Mouse (Mus musculus) liver (tissue): Measurements from ENCODE around the gene Tada2a.
A peak's percentile ranks its signal among the peaks of the same experiment; 100 is the strongest.

Experiments
- DNase-seq: peaks from one replicate; pipeline ENCODE4 v3.0.0-alpha.2; 2020; ENCODE audit warnings: mixed read lengths

Tada2a gene

DNA sequence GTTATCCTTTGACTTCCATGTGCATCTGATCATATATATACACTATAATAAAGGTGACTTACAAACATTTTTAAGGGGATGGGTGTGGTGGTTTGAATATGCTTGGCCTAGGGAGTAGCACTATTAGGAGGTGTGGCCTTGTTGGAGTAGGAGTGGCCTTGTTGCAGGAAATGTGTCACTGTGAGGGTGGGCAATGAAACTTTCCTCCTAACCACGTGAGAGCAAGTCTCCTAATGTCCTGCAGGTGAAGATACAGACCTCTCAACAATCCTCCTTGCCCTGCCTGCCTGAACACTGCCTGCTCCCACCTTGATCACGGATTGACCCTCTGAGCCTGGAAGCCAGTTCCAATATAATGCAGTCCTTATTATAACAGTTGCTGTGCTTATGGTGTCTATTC is 22.3 kb downstream of the Tada2a start:
- no peak for DNase-seq

DNA sequence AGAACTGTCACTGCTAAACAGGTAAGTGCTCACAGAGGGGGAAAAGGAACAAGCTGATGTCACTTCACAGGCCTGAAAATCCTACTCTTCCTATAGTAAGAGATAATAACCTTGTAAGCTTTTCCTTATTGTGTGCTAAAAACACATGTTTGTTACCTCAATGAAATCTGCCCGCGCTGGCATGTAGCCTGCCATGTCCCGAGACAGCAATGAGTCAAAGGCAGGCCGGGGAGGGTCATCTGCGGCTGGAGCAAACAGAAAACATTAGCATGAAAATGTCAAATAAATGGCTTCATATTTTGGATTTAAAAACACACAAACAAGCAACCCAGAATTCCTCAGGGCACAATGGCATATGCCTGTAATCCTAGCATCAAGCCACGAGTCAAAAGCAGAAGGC is 25.4 kb downstream of the Tada2a start:
- DNase-seq, result no peak

DNA sequence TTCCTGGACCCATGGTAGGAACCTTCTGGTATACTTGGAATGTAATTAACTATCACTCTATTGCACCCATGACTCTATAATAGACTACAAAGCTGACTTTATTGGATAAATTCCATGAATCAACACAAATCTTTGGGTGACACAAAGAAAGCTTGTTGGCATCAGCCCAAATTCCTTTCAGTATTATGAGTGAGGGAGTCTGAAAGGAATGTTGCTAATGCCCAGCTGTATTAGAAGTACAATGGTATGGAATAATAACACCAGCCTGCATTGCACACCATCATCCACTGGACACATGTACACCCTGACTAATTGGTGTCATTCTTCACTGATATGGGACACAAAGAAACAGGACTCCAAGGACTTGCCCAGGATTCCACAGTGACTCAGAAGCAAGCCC is 28.2 kb downstream of the Tada2a start:
- no peak for DNase-seq

DNA sequence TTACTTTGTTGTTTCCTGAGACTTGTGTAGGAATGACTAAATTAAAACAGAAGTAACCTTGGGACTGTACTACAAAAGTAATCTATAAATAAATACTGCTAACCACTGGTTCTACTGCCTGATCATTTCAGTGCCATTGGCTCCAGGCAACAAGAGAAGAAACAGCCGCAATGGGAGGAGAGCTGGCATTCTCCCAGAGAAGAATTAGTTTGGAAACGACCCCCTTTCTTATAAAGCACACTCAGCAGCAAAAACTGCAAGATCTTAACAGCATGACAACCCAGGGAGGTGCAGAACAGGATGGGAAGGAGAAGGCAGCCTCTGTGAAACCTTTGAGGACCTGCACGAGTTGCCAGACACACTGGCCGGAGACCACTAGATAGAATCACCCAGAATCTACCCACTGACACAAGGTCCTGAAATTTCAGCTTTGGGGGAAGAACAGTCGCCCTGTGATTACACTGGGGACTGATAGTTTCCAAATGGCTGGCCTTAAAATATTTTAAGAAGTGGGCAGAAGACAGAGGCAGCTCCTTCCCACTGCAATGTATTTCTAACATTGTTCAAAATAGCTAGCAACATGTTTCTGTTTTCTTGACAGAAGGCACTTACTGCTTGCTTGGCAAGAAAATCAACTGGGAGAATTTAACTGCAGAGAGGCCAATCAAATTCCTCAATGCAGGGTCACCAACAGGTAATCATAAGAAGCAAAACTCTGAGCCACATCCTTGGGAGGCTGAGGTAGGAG is 32.0 kb downstream of the Tada2a start:
- no peak for DNase-seq

DNA sequence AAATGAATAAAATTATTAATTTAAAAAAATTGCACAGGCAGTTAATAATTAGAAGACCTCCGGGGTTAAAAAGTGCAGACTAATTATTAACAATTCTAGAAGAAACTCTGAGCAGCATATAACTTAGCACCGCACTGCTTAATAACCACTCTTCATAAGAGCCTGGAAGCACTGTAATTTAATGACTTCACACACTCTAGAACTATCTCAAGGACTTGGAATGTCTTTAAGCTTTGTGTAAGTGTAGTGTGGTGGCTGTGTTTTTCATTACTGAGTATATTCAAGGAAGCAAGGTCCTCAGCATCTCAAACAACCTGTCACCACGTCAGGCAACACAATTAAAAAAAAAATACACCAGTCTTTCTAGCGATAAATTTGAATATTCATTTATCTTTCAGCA is 34.3 kb downstream of the Tada2a start:
- DNase-seq, result no peak

DNA sequence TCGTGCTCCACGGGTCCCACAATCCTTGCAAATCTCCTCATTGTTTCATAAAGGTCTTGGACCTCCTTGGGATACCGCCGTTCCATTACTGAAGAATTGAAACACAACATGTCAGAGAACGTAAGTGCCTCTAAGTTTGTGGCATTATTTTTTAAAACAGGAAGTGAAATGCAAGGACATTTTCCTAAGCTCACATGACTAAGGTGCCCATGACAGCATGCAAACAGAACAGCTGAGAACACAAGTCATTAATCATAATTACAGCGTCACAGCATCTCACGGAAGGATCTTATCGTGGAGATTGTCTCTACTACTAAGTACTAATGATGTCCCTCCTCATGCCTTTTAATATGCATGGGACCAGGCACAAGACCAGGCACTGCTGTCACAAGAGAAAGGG is 38.8 kb downstream of the Tada2a start:
- no peak for DNase-seq

DNA sequence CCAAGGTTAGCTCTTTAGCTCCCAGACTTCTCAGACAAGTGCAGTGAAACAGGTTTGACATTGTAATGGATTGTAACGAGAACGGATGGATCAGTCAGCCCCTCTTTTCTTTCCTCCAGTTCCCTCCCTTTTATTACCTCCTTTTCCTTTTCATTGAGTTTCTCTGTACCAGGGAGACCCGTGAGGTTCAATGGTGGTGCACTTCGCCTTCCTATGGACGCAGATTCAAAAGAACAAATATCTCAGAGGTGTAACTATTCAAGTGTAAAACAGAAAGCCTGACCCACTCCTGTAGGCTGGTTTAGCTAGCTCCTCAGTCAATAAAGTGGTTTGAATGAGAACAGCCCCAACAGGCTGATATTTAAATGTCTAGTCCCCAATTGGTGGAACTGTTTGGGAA is 47.5 kb downstream of the Tada2a start:
- DNase-seq, result no peak

DNA sequence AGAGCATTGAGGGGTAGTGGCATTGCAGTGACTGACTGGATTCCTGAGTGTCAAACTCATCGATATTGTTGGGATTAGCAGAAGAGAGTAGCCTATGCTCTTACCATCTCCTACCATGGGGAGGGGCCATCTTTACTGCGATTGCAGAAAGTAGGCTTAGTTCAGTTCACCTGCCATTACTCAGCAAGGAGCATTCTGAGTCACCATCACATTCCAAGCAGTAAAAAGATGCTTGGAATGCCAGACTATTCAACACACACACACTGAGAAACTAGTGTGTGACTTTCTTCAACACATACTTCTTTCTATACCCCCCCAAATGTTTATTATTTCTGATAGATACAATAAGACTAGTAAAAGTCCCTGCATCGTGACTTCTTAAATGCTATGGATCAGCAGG is 49.1 kb downstream of the Tada2a start:
- DNase-seq, result no peak

DNA sequence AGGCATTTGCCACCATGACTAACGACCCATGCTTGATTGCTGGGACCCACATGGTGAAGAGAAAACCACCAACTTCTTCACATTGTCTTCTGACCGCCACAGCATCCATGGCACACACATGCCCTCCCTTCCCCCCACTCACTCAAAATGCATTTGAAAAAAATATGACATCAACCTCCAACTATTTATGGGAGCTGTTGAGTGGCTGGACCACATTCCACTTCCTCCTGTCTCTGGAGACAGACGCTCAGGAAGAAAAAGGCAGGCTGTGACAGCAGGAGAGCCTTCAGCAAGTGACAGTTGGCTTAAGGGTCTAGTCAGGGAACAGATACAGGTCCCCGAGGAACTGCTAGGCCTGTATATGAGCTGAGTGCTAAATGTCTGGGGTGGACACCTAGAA is 49.5 kb downstream of the Tada2a start:
- DNase-seq, result no peak

DNA sequence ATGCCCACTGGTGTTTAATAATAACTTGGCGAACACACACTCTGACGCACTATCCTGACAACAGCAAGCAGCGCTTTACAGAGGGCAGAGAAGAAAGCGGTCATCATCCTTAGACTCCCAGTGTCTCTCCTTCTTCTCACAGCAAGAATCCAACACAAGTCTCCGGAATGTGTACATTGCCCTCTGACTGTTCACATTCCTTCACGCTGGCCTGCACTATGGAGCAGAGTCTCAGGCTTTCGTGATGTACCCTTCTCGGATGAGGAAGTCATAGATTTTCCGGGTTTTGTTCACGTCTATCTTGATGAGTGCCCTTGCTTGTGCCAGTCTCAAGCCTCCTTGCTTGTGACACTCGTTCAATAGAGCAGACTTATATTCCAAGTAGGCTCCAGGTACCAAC is 50.0 kb downstream of the Tada2a start:
- no peak for DNase-seq

DNA sequence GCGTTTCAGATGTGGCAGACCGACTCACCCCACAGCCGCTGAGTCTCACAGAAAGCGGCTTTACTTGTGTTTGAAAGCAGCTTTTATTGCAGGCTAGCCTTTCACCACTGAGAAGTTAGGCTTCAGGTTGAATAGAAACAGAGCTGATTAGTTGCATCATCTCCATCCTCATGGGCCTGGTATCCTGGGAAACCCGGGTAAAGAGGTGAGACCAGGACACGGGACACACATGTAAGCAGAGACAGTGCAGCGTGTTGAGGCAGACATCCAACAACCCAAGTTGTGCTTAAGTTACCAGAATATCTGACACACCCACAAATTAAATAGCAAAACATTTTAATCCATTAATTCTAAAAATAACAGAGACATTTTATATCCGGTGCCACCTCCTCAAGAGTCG is 50.8 kb downstream of the Tada2a start:
- no peak for DNase-seq

DNA sequence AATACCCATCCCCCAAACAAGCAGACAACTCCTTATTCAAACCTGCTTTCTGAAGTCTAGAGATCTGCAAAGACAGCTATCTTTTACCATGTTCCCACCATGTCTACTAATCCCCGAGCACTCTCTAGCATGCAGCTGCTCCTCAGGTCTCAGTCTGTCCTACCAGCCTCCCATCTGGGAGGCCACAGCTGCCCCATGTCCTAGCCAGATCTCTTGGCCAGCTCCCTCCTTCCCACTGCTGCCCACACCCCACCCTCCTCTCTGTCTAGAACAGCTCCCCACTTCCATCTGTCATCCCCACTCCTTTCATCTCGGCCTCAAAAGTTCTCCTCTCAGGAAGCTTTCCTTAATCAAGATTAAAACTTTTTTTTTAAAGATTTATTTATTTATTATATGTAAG is 52.4 kb downstream of the Tada2a start:
- DNase-seq, result no peak

DNA sequence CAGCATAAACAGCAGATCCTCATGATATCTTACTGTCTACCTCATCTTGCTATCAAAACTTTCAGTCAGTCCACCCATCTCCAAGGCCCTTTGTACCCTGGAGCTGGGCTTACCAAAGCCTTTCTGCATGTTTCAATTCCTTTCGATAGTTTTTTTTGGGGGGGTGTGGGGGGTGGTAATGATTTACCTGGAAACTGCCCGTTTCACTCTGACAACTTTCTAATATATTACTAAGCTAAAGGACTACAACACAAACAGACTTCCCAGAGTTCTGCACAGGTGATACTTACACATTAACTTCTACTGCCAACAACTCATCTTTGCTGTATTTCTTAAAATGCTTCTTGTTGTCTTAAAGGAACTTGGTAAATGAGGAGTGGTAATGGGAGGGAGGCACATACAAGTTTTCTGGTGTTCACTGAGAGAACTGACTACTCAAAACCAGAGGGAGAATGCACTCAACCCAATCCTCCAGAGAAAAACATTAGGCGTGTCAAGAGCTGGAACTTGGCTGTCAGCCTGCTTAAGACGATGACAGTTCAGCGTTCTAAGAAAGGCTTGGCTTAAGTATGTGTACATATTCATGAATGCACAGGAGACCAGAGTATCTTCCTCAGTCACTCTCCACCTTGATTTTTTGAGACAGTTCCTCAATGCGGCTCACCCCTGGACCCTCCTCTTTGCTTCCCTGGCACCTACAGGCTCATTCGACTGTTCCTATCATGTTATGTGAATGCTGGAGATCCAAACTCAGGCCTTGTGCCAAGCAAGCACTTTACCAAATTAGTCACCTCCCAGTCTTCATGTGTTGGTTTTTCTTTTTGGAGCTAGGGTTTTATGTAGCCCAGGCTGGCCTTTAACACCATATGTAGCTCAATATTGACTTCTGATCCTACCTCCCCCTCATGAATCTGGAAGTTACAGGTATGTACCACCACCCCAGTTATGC is 55.3 kb downstream of the Tada2a start:
- DNase-seq, result no peak

DNA sequence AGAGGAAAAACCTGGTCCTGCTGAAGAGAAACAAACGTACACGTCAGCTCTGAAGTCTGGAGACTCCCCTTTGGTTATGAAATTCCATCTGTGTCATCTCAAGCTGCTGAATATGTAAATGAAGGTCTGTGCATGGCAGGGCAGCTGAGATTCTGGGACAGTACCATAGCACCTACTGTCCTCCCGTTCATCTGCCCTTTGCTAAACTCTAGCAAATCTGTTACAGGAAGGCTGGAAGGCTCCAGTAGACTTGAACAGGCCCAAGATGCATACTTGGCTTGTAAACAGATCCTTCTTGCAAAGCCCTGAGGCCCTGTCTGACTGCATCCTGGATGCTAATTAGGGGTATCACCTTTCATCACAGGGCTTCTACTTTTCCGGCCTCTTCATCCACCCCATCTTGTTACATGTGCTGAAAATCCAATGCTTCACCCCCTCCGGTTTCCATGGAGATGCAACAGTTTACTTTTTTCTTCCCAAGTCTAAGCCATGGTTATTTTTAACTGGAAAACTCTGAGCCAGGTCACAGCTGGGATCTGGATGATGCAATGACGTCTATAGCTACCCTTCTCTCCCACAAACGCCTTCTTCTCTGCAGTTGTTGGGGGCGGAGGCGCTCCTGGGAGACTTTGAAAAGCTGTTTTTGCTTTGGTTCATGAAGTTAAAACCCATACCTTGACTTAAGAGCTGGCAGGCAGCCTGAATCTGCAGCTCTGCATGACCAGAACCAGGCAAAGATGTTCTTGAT is 56.3 kb downstream of the Tada2a start:
- no peak for DNase-seq

DNA sequence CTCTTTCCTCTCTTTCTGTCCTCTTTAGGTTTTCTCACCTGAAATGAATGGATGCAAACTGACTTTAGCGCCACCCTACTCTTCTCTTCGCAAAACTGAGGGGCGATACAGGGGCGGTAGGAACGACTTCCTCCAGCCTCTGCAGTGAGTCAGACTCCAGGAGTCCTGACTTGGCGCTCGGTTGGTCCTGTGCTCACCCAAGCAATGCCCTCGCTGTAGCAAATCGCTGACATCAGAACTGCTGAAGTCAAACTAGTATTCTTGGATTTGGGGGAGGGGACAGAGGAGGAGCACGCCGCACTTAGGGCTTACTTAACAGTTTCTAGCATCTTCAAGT is 60.4 kb downstream of the Tada2a start, which contains the start of gene Dusp14:
Dusp14 (minus strand) TSS at position 228 of the 337 bp plus-strand sequence.
- no peak for DNase-seq

DNA sequence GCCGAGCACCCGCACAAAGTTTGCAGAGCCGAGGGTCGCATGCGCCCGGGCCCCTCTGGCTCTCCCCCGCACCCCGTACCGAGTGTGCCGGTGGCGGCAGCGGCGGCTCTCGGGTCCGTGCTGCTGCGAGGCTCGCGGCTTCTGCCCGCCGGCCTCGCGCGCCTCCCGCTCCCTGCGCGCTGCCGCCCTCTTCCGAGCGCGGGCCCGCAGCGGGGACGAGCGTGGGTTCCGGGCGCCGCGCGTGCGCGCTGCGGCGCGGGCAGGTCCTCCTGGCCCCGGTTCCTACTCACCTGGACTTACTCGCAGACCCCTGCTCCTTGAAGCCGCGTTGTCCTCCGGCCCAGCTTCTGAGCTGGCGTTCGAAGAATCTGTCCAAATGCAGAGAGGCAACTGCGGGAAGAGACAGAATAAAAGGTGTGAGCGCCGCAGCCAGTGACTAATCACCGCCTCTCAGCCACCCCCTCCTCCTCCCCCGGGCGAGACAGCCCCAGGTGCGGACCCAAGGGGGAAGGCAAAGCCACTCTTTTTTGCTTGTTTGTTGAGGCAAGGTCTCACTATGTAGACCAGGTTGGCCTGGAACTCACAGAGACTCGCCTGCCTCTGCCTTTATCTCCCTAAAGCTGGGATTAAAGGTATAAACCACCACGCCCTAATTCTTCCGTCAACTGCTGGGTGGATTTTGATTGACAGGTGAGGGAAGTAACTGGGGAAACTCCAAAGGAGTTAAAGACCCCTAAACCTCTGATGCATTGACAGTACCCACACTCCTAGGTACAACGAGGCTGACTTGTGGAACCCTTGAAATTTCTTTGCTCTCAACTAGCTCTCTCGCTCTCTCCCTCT is 61.0 kb downstream of the Tada2a start:
- peak; percentile 28 for DNase-seq

DNA sequence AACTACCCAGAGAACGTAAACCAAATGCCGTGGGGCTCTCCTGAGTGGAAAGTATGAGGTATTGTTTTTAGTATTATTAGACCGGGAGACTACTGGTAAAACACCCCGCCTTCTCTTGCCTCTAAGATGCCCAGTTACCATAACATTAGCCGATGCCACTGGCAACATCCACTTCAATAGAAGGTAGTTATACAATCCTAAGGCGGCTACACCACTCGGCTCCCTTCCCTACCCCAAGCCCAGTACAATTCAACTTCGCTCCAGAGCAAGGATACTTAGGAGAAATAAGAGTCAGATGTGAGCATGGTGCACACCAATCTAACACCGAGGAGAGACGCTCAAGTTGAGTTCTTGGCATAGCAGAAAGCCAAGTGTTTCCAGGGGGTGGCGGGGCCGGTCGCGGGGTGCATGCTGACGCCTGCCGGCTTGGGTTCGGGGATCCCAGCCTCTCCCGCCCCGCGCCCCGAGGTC is 61.6 kb downstream of the Tada2a start:
- DNase-seq, result no peak

DNA sequence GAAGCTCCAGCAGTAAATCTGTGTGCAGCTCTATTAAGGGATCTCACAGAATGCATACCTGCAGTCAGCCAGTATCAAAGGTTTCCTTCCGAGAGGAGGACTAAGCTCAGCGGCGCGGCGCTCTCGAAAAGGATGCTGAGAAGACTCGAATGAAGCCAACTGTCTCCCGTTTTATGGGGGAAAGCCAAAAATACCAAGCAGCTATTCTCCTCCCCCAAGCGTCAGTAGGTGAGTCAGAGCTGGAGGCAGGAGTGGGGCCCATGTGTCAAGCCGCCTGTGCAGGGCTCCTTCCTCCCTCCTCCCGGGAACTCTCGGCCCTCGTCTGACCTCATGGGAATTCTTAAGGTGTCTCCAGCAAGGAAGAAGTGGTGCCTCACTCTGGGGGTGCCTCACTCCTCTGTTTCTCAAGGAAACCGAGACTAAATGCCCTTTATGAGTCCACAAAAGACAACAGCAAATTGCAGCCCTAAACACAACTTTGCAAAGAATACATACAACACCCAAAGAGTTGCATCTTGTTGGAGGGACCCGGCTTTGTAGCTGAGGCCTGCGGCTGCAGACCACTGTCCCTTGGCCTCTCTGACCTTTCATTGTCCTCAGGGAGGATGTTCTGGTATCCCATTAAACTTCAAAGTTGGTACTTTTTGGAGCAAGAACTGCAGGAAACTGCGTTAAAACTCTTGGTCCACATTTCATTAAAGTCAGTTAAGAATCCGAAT is 62.3 kb downstream of the Tada2a start:
- no peak for DNase-seq

DNA sequence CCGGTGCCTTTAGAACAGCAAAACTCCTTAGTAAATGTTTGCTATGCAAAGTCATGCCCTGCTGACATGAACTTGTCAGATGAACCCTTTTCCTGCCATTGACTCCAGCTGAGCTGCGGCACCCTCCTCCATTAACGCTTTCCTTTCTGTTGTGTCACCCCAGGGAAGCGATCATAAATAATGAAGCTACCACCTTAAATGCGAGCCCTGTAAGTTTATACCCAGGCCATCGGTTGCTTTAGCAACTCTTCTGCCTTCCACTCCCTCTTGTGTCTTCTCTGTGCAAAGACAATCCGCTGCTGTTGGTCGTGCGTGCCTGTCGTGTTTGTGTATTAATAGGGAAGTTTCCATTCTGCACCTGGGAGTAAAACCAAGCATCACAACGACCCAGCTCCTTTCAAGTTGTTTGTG is 63.3 kb downstream of the Tada2a start:
- no peak for DNase-seq

DNA sequence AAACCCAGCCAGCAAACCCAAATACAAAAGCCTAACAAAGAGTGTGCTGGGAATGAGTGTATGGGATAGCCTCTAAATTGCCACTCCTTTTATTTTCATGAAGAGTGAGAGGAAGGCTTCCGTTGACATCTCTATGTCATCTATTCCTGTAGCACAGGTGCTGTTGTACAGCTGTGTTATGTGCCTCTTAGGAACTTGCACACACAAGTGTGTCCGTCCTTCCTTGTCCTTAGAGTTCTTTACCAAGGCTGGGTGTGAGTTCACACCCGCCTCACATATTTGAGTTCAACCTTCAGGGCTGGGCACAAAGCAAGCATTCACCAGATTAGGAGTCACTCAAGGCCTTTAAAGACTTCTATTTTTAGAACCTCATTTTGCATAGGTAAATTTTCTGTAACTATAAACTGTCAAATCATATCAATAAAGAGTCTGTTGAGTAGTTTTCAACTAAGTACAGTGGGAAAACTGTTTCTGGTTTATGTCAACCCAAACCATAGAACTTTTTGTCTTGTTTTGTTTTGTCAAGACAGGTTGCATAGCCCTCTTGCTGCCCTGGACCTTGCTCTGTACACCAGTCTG is 65.7 kb downstream of the Tada2a start:
- no peak for DNase-seq

DNA sequence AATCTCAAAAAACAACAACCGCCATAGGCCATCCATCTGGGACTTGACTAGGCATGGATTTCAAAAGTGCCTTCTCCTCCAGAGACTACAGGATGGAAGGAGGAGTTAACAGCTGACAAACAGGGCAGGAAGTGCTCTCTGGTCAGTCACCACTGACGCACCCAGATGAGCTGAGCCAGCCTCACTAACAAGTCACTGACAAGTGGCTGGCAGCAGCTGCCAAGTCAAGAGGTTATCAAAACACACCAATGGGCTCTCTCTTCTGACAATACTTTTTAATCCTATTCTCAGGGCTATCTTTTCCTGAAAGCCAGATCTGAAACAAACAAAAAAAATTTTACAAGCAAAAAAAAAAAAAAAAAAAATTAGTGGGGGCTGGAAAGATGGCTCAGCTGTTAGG is 66.6 kb downstream of the Tada2a start:
- no peak for DNase-seq
